Mouse (Mus musculus) left cerebral cortex, postnatal 4 days (tissue): ENCODE results near the gene Rel. TPM values are rescaled to one million over a fixed set of nuclear protein-coding genes. Genes with fewer than 3 reads are reported as not detected.

Experiments used
- DNase-seq: peaks from one replicate; pipeline ENCODE4 v3.0.0-alpha.2; 2022
- intact Hi-C: fragments of 180-260 bp; cut with DNase I; formaldehyde crosslinking; loops from one replicate; pipeline ENCODE4 v1.15.1; 2025
- total RNA-seq, 2 experiments: library from RNA; stranded (reverse); gene quantifications; 2 replicates each; pipeline ENCODE4 v1.2.3; 2021

Gene Rel
- total RNA-seq, 2 experiments from 2014 or later: 2.1 to 2.2 TPM

DNA sequence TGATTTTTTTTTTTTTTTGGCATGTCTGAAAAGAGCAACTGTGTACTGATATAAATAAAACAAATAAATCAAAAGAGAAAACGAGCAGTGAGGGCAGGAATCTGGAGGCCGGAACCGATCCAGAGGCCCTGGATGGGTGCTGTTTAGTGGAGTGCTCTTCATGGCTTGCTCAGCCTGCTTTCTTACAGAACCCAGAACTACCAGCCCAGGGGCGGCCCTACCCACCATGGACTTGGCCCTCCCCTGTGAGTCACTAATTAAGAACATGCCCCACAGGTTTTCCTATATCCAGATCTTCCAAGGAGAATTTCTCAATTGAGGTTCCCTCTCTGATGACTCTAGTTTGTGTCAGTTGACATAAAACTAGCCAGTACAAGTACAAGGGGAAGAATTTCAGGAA lies 24.7 kb downstream of the Rel start:
- DNase-seq: no peak
- intact Hi-C loops: no loop called here

DNA sequence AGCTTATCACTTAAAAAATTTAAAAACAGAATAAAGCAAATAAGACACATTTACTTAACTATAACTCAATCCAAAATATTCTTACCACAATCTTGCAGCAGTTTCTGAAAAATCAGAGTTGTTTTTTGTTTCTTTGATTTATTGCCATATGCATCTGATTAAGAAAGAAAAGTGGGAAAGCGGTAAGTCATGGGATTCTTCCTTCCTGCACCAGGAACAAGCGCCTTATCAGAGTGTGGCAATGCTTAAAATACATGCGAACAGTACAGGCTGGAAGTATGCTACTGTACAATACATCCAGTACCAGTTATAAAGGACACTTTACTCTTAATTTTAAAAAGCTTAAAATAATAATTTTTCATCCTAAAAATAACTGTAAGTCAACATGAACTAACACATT lies 26.4 kb downstream of the Rel start:
- DNase-seq: no peak
- intact Hi-C loops: no loop called here

- intact Hi-C loops: no loop called here
- DNase-seq: no peak
Observed at GRCm38 (mm10) chr11:23741386-23741785, 29.4 kb downstream of the Rel start.

DNA sequence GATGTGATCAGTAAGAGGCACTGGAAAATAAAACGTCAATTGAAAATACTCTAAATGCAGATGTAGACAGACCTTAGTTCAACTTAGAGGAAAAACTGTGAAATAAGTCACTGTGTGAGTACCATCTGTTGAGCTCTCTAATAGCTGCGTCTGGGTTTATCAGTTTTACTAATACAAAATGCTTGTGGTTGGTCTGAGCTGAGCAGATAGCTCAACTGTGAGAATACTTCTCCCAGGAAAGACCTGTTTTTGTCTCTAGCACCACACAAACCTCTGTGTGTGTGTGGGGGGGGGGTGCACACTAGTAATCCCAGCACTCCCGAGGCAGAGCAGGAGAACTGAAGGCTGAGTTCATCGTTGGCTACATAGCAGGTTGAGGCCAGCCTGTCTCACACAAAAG lies 29.9 kb downstream of the Rel start:
- DNase-seq: no peak
- intact Hi-C loops: no loop called here

DNA sequence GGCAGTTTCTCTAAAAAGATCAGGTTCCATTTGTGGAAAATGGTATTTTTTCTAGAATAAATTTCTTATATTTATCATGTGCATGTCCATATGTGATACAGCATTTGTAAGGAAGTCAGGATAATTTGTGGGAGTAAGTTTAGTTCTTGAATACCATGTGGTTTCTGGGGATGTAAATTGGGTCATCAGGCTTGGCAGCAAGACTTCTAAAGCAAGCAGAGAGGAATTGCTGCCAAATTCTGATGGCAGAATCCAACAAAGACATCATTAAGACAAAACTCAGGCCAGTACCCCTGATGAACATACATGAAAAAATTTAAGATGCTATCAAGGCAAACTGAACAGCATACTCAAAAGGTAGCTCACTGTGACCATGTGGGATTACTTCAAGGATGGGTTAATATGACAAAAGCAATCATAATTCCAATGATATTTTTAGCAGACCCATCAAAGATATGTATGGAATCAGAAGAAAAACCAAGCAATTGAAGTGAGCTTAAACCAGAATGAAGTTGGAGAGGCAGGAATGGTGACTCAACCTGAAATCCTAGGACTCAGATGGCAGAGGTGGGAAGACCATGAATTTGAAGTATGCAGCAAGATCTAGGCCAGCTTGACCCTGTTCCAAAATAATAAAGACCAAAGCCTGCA lies 34.8 kb downstream of the Rel start:
- intact Hi-C loops: no loop called here
- DNase-seq: no peak

DNA sequence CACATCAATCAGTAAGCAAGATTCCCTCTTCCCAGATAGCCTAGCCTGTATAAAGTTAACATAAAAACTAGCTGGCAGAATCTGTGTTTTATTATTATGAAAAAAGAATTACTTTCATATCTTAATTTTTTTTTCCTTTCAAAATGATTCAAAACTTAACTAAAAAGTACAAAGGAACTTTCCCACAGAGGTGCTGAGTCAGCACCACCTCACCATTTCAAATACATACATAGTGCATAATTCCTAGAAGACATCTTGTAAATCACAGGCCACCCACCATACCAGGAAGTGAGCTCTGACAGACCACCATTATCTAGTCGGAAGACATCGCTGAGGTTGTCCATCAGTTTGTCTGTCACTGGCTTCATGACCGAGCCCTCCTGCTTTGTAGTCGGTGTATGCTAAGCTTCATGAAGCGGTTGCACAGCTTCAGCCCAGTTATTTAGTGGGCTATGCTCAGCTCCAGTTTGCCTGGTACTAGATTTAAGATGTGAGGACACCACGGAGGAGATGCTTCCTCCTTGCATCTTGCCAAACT lies 36.0 kb downstream of the Rel start:
- intact Hi-C loops: no loop called here
- DNase-seq: no peak

GRCm38 (mm10) chr11:23732840-23733239 lies 37.9 kb downstream of the Rel start:
- no peak for DNase-seq
- intact Hi-C loops: no loop called here

DNA sequence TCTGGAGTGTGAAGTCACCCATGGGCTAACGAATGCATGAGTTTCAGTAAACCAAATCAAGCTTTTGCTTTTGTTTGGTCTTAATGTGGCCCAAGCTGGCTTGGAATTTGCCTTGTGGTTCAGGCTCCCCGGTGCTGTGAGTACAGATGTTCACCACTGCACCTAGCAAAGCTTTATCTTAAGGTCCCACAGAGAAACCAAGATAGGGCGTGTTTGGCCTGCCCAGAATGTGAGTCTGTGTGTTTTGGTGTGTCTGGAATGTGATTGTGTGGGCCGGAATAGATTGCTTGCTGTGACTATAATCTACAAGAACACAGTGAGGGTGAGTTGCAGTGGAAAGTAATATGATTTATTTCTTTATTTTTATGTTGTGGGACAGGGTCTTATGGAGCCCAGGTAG lies 40.6 kb downstream of the Rel start:
- no peak for DNase-seq
- intact Hi-C loops: no loop called here

GRCm38 (mm10) chr11:23728186-23728585 lies 42.6 kb downstream of the Rel start:
- intact Hi-C loops: no loop called here
- DNase-seq: no peak

DNA sequence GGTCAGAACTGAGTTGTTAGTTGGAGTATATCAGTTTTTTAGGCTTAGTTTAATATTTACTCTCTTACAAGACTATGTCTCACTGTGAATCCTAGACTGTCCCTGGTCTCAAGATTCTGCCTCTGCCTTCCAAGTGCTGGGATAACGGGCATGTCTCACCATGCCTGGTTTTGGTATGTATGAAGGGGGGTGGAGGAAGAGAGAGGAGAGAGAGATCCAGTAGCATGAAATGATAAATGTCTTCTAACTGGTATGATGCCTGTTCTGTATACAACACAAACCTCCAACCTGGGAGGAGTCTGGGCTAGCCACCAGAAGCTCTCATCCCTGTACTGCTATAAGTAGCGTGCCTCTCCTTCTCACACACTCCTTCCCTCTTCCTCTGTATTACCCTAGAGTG lies 44.3 kb downstream of the Rel start:
- intact Hi-C loops: no loop called here
- DNase-seq: no peak

DNA sequence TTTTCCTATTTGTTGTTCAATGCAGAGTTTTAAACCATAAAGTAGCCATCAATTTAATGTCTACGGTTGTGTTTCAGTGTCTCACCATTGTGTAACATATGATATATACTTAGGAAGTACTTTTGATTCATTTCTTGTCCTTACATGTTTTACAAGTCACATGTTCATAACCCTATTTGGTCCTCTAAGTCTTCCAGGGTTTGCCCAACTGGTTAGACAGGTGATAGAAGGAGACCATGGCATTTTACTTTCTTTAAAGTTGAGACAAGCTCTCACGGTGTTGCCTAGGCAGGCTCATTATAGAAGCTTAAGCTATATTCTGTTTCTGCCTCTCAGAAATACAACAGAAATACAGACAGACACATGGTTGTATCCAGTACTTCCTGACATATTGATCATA lies 44.9 kb downstream of the Rel start:
- intact Hi-C loops: no loop called here
- DNase-seq: no peak

- no peak for DNase-seq
- intact Hi-C loops: no loop called here
Observed at GRCm38 (mm10) chr11:23722326-23722725, 48.4 kb downstream of the Rel start.

DNA sequence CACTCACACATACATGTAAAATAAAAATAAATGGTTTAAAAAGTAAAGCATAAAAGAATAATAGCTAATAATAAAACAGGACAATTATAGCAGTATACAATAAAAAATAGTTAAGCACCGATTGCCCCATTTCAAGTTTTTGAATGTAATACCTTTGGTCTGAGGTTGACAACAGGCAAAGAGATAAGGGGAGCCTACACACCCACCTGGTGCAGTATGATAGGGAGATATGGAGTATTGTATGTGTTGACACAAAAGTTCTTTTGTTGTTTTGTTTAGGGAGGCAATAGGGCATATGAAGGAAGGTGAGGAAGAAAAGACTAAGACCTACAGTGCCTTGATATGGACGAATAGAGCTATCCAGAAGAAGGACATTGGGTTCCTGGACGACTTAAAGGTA lies 50.9 kb downstream of the Rel start:
- intact Hi-C loops: loop anchor here (10.0 kb wide), 1 partner anchor 165 kb away; no protein-coding TSS in a partner anchor
- no peak for DNase-seq

GRCm38 (mm10) chr11:23718856-23719255 lies 51.9 kb downstream of the Rel start:
- no peak for DNase-seq
- intact Hi-C loops: loop anchor here (10.0 kb wide), 1 partner anchor 166 kb away; no protein-coding TSS in a partner anchor

- intact Hi-C loops: loop anchor here (10.0 kb wide), 1 partner anchor 173 kb away; no protein-coding TSS in a partner anchor
- DNase-seq: no peak
Observed at GRCm38 (mm10) chr11:23712299-23712698, 58.5 kb downstream of the Rel start.

DNA sequence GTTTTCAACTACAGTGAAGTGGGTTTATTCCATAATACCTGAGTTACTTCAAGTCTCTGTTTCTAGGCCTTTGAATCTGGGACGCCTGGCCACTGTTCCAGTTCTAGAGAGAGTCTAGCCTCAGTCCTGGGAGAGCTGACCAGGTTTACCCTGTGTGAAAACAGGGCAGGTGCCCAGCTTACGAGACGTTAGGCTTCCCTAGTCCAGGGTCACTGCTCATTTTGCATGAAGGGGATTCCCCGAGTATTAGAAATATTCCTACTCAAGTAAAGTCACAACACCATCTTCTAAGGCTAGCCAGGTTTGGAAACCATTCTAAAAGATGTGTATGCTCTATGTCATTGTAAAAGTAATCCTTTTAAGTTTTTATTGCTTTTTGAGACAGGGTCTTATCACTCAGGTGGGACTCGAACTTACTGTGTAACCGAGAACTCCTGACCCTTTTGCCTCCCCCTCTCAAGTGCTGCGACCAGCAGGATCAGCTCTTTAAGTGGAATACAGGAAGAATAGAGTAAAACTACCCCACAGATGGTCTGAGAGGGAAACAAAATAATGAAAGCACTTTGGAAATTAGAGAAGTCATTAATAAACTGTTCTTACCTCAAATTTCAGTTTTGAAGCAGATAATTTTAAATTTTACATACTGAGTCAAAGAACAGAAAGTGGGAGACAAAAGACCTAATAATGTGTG lies 66.0 kb downstream of the Rel start:
- intact Hi-C loops: no loop called here
- DNase-seq: no peak

DNA sequence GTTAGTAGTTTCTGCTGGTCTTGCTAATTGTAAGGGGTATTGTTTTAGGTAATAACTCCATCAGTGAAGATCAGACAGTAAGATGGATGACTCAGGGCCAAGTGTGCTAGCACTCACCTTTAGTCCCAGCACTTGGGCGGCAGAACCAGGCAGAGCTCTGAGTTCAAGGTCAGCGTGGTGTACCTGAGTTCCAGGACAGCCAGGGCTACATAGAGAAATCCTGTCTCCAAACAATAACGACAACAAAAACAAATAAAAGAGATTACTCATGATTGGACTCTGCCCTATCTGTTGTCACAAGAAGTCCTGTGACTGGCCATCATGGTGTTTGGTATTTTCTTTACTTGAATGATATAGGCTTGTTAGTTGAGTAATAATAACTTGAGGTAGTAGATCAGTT lies 68.9 kb downstream of the Rel start:
- DNase-seq: no peak
- intact Hi-C loops: no loop called here

DNA sequence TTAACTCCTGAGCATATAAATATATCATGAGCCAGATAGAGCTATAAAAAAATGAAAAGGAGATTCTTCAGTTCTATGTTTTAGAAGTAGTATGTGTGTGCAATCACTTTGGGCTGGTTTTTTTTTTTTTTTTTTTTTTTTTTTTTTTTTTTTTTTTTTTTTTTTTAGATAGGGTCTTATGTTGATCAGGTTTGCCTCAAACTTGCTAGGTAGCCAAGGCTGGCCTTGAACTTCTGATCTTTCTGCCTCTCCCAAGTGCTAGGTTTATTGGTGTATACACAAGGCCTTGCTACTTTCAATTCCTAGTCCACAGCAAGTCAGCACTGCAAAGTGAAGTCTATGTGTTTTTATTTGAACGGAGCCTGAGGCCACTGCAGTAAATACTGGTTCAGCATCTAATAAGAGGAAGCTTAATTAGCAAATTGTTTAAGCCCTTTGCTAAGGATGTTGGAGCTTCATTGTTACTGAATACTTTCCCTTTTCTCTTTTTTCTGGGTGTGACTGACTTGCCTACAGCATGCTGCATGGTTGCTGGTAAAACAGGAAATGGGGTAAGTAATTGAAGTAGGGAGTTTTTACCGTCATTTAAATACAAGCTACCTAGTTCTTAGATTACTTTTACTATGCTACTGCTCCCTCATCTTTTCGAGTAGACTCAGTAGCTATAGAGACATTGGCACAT lies 71.2 kb downstream of the Rel start:
- no peak for DNase-seq
- intact Hi-C loops: no loop called here

DNA sequence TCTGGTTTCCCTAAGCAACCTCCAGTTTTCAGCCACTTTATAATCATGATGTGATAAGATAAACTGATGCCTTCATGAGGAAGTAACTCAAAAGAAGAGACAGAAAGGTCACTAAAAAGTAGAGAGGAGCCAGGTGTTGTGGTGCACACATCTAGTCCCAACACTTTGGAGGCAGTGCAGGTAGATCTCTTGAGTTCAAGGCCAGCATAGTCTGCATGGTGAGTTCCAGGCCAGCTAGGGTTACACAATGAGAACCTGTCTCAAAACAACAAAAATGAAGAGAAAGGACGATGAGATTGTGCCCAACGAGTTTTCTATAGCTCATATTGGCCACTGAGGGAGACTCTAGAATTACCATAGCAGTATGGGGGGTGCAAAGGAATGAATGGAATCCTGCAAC lies 72.2 kb downstream of the Rel start:
- intact Hi-C loops: no loop called here
- DNase-seq: no peak

GRCm38 (mm10) chr11:23695847-23696246 lies 74.9 kb downstream of the Rel start:
- intact Hi-C loops: no loop called here
- DNase-seq: no peak

DNA sequence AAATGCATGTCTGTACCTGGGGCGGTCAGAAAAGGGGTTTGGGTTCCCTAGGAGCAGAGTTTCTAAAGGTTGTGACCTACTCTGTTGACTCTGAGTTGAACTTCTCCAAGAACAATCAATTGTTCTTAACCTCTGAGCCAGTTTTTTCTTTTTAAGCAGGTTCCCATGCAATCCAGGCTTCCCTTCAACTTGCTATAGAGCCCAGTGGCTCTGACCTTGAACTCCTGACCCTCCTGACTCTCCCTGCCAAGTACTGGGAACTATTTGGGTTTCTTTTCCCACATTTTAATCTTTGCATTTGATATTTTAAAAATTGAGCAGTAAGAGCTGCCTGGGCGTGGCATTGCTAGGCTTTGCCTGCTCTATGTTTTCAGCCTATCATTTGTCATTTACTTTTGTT lies 77.5 kb downstream of the Rel start:
- no peak for DNase-seq
- intact Hi-C loops: no loop called here

- intact Hi-C loops: no loop called here
- DNase-seq: no peak
Observed at GRCm38 (mm10) chr11:23688060-23688459, 82.7 kb downstream of the Rel start.
